Mouse (Mus musculus) urinary bladder, postnatal 25 days (tissue): ENCODE measurements at regions not wholly inside any gene's neighbourhood (a gene's known extent, or its start where the extent isn't known, plus 50 kb on each side); places are given as distances from the start of the nearest gene placed in this dataset.

Experiments used
- DNase-seq: peaks from one replicate; pipeline ENCODE4 v3.0.0; 2022; ENCODE audit warnings: low spot score

- no peak for DNase-seq
Measured at GRCm38 (mm10) chr12:107539683-107540082, 51.3 kb downstream of the 3110018I06Rik start.

GRCm38 (mm10) chr12:107541196-107541595 lies 52.8 kb downstream of the 3110018I06Rik start:
- DNase-seq = no peak

GRCm38 (mm10) chr12:107547194-107547885 lies 58.9 kb downstream of the 3110018I06Rik start:
- no peak for DNase-seq

- no peak for DNase-seq
Measured at GRCm38 (mm10) chr12:107547886-107548448, 59.5 kb downstream of the 3110018I06Rik start.

GRCm38 (mm10) chr12:107549452-107550296 lies 61.2 kb downstream of the 3110018I06Rik start:
- DNase-seq = no peak

GRCm38 (mm10) chr12:107559191-107559590 lies 70.8 kb downstream of the 3110018I06Rik start:
- no peak for DNase-seq

- DNase-seq = no peak
Measured at GRCm38 (mm10) chr12:107560100-107560499, 71.7 kb downstream of the 3110018I06Rik start.

GRCm38 (mm10) chr12:107572586-107572985 lies 84.2 kb downstream of the 3110018I06Rik start:
- DNase-seq = no peak

- no peak for DNase-seq
Measured at GRCm38 (mm10) chr12:107579508-107579907, 91.1 kb downstream of the 3110018I06Rik start.

- DNase-seq = no peak
Measured at GRCm38 (mm10) chr12:107583151-107583720, 94.8 kb downstream of the 3110018I06Rik start.

GRCm38 (mm10) chr12:107585696-107586225 lies 97.3 kb downstream of the 3110018I06Rik start:
- no peak for DNase-seq

- DNase-seq = no peak
Measured at GRCm38 (mm10) chr12:107596236-107596635, 107.8 kb downstream of the 3110018I06Rik start.

- no peak for DNase-seq
Measured at GRCm38 (mm10) chr12:107600576-107600975, 112.1 kb downstream of the 3110018I06Rik start.

- no peak for DNase-seq
Measured at GRCm38 (mm10) chr12:107608966-107609365, 120.5 kb downstream of the 3110018I06Rik start.

GRCm38 (mm10) chr12:107609986-107610385 lies 121.6 kb downstream of the 3110018I06Rik start:
- no peak for DNase-seq

GRCm38 (mm10) chr12:107617212-107617994 lies 129.0 kb downstream of the 3110018I06Rik start:
- DNase-seq = no peak

- DNase-seq = no peak
Measured at GRCm38 (mm10) chr12:107624446-107624845, 136.0 kb downstream of the 3110018I06Rik start.

GRCm38 (mm10) chr12:107648008-107648407 lies 159.6 kb downstream of the 3110018I06Rik start:
- no peak for DNase-seq

- no peak for DNase-seq
Measured at GRCm38 (mm10) chr12:107652126-107652728, 163.8 kb downstream of the 3110018I06Rik start.

GRCm38 (mm10) chr12:107653131-107653530 lies 164.7 kb downstream of the 3110018I06Rik start:
- no peak for DNase-seq

- DNase-seq = no peak
Measured at GRCm38 (mm10) chr12:107656846-107657245, 168.4 kb downstream of the 3110018I06Rik start.
